Mouse (Mus musculus): ENCODE data around the gene Trip11. TPM values are rescaled to one million over a fixed set of nuclear protein-coding genes. Genes with fewer than 3 reads are reported as not detected.

Trip11 gene
- 60.6 to 69.3 TPM (median 64.1 TPM) in 4 replicates for total RNA-seq (2023; ENCODE audit: inconsistent age)

GRCm38 (mm10) chr12:101912626-101913490 lies at the start of gene Trip11:
Gene Trip11, minus strand, starts transcription at chr12:101913267.

GRCm38 (mm10) chr12:101957942-101958544 lies 45.0 kb upstream of the Trip11 start, which contains the start of gene Atxn3:
Gene Atxn3, minus strand, starts transcription at chr12:101958246.

GRCm38 (mm10) chr12:101818608-101819370 lies 94.3 kb downstream of the Trip11 start, which contains the start of gene Fbln5:
Gene Fbln5, minus strand, starts transcription at chr12:101819055.

Other genes starting within 250 kb of the Trip11 start
- gene Tc2n, start 194.7 kb downstream of the Trip11 start, total RNA-seq (2023; ENCODE audit: inconsistent age), result not detected in 4 replicates
- gene Fbln5, start 94.2 kb downstream of the Trip11 start, total RNA-seq (2023; ENCODE audit: inconsistent age), result not detected in 4 replicates
- gene Atxn3, start 45.0 kb upstream of the Trip11 start, total RNA-seq (2023; ENCODE audit: inconsistent age), result 20.7 to 27.9 TPM (median 26.8 TPM) in 4 replicates
- 35.3 to 38.2 TPM (median 36.3 TPM) in 4 replicates for gene Cpsf2, start 62.7 kb upstream of the Trip11 start, total RNA-seq (2023; ENCODE audit: inconsistent age)
- gene Slc24a4, start 215.5 kb upstream of the Trip11 start, total RNA-seq (2023; ENCODE audit: inconsistent age), result not detected in 4 replicates